Mouse (Mus musculus) urinary bladder, adult 2 months (tissue): ENCODE measurements around the gene Atp1b1. TPM values are rescaled to one million over a fixed set of nuclear protein-coding genes. Genes with fewer than 3 reads are reported as not detected.

ENCODE experiments used
- DNase-seq: peaks from one replicate; pipeline ENCODE4 v3.0.0; 2022; ENCODE audit warnings: low spot score
- polyA plus RNA-seq: library from polyadenylated mRNA; depleted of rRNA; stranded (reverse); fragments of >200 nt; gene quantifications from 2 replicates; pipeline ENCODE4 v1.2.3, GENCODE M21; 2012; rRNA removed

Gene Atp1b1
- polyA plus RNA-seq, 1 experiment, result 39.7 TPM

GRCm38 (mm10) chr1:164392176-164392575, 66.0 kb downstream of the Atp1b1 start:
- no peak for DNase-seq

- DNase-seq, result no peak
Measured at GRCm38 (mm10) chr1:164389743-164390142, 68.4 kb downstream of the Atp1b1 start.

Other genes starting within 250 kb of the Atp1b1 start
- 9.3 and 9.5 TPM in 2 replicates for gene Slc19a2, start 209.3 kb downstream of the Atp1b1 start, polyA plus RNA-seq
- 10.8 and 13.9 TPM in 2 replicates for gene Ccdc181, start 182.8 kb downstream of the Atp1b1 start, polyA plus RNA-seq
- gene Nme7, start 154.2 kb downstream of the Atp1b1 start, polyA plus RNA-seq, result 14.1 and 14.9 TPM in 2 replicates
- 21.2 and 23.4 TPM in 2 replicates for gene Blzf1, start 150.9 kb downstream of the Atp1b1 start, polyA plus RNA-seq